In genomic region chr4:145034506-145035243, GRCm38 (mm10) we compare ENCODE assay signal across 7 mouse cellular contexts.
A peak's percentile ranks its signal among the peaks of the same experiment; 100 is the strongest.
DNase-seq lines count a peak whose midpoint lies in the region; ATAC-seq and TF ChIP-seq lines count a peak whose summit lies in the region.

No protein-coding gene starts in this region.

- H3K79me2 ChIP-seq in MEL (ENCODE audit: control insufficient read depth, insufficient read depth, low read length, poor library complexity) = no peaks in the 10 kb centered on the region

- DNase-seq in 416B (ENCODE audit: low read depth) (peak; percentile 30), MEL (ENCODE audit: low read depth, low spot score) (peak; percentile 66)
- DNase-seq in gastrocnemius, postnatal 14 days = peak; percentile 53
- DNase-seq in kidney, adult 9 months = peak; percentile 92
- peak; percentile 85 for DNase-seq in neural tube, embryonic 11.5 days (ENCODE audit: low spot score)
- no peak for DNase-seq in frontal cortex, postnatal 25 days (ENCODE audit: low spot score in 2 of 2)
- DNase-seq in right cerebral cortex, postnatal 10 days (ENCODE audit: low spot score in 2 of 2) = no peak

- WGBS in neural tube, embryonic 11.5 days = 5% methylated on average over 11 of the region's 11 CpGs

- TF ChIP-seq RAD21 in MEL (IDR thresholded peaks at IDR 0.05; ENCODE audit: low read depth, low read length) = no peak

- H3K9me3 ChIP-seq in MEL (replicated peaks; ENCODE audit: insufficient read depth, low read length) = no peaks in the 10 kb centered on the region
- H3K9me3 ChIP-seq in neural tube, embryonic 11.5 days (ENCODE audit: control insufficient read depth, low read length) = no peaks in the 10 kb centered on the region

- H3K27ac ChIP-seq in MEL (ENCODE audit: control insufficient read depth, low read depth, low read length) = peak overlapping the region; percentile 54
- peak overlapping the region; percentile 68 for H3K27ac ChIP-seq in neural tube, embryonic 11.5 days (ENCODE audit: low read depth, low read length)

- intact Hi-C loops in gastrocnemius, postnatal 14 days (cut with DNase I; ENCODE audit: low total_unique reads) = no loop called here

- H3K27me3 ChIP-seq in MEL (ENCODE audit: control insufficient read depth in 1 of 2, insufficient read depth in 2 of 2, low read length in 2 of 2) = no peaks in the 10 kb centered on the region
- H3K27me3 ChIP-seq in neural tube, embryonic 11.5 days (ENCODE audit: control insufficient read depth, insufficient read depth, low read length) = no peaks in the 10 kb centered on the region

- no peak overlapping the region for H3K9ac ChIP-seq in MEL (ENCODE audit: control insufficient read depth, low read depth, low read length, poor library complexity, severe bottlenecking)
- no peak overlapping the region for H3K9ac ChIP-seq in neural tube, embryonic 11.5 days (ENCODE audit: low read length)

- H3K36me3 ChIP-seq in MEL (ENCODE audit: control insufficient read depth in 1 of 2, insufficient read depth in 2 of 2, low read length in 2 of 2) = peaks cover 1 to 26% of the 10 kb centered on the region in 2 experiments
- H3K36me3 ChIP-seq in neural tube, embryonic 11.5 days (ENCODE audit: control insufficient read depth, insufficient read depth, low read length) = no peaks in the 10 kb centered on the region

- TF ChIP-seq CTCF in MEL (IDR thresholded peaks at IDR 0.05 in 2 of 3, conservative IDR thresholded peaks at IDR 0.05 in 1 of 3; ENCODE audit: control insufficient read depth in 1 of 3, insufficient read depth in 1 of 3, low read depth in 2 of 3, low read length in 3 of 3, poor library complexity in 1 of 3, severe bottlenecking in 1 of 3) = no peak

- peak overlapping the region in 1 of 2 experiments; percentile 13; a peak in 1 of 4 replicates for H3K4me3 ChIP-seq in MEL (ENCODE audit: control insufficient read depth in 1 of 2, insufficient read depth in 1 of 2, low read depth in 2 of 2, low read length in 2 of 2)
- no peak overlapping the region for H3K4me3 ChIP-seq in neural tube, embryonic 11.5 days (ENCODE audit: low read depth, low read length)

- H3K4me1 ChIP-seq in MEL (ENCODE audit: control insufficient read depth in 1 of 2, insufficient read depth in 2 of 2, low read length in 2 of 2) = peaks cover 15 to 33% of the 10 kb centered on the region in 2 experiments
- H3K4me1 ChIP-seq in neural tube, embryonic 11.5 days (ENCODE audit: control insufficient read depth, insufficient read depth, low read length) = peaks cover 28% of the 10 kb centered on the region

- ATAC-seq in neural tube, embryonic 11.5 days (ENCODE audit: insufficient read depth, low FRiP score, low TSS enrichment) = peak; percentile 88

- TF ChIP-seq POLR2A in MEL (IDR thresholded peaks at IDR 0.05; ENCODE audit: control insufficient read depth in 1 of 2, insufficient read depth in 1 of 2, low read depth in 1 of 2, low read length in 2 of 2, poor library complexity in 1 of 2) = no peak

- H3K4me2 ChIP-seq in neural tube, embryonic 11.5 days (ENCODE audit: low read depth) = no peak overlapping the region

- peak; percentile 85 to 92 for TF ChIP-seq EP300 in MEL (IDR thresholded peaks at IDR 0.05; ENCODE audit: low read depth in 1 of 2, low read length in 2 of 2)

TF ChIP-seq in MEL, 35 proteins besides CTCF, POLR2A, EP300 and RAD21:
- no peak for TF ChIP-seq ELF1 (IDR thresholded peaks at IDR 0.05; ENCODE audit: low read depth, low read length)
- no peak for TF ChIP-seq CHD2 (IDR thresholded peaks at IDR 0.05; ENCODE audit: low read length)
- TF ChIP-seq CHD1 (IDR thresholded peaks at IDR 0.05; ENCODE audit: low read depth, low read length) = no peak
- TF ChIP-seq JUND (IDR thresholded peaks at IDR 0.05; ENCODE audit: low read depth, low read length) = no peak
- peak; percentile 79 for TF ChIP-seq MAZ (IDR thresholded peaks at IDR 0.05; ENCODE audit: low read depth, low read length)
- peak; percentile 5; the same call in 1 of the 2 replicates for TF ChIP-seq BHLHE40 (IDR thresholded peaks at IDR 0.05; ENCODE audit: borderline replicate concordance, low read depth, low read length)
- TF ChIP-seq MYB (IDR thresholded peaks at IDR 0.05; ENCODE audit: low read depth, low read length) = peak; percentile 15; the same call in 1 of the 2 replicates
- no peak for TF ChIP-seq HCFC1 (IDR thresholded peaks at IDR 0.05; ENCODE audit: low read depth, low read length)
- TF ChIP-seq NELFE (IDR thresholded peaks at IDR 0.05; ENCODE audit: low read depth, low read length) = no peak
- peak; percentile 87 for TF ChIP-seq ETS1 (IDR thresholded peaks at IDR 0.05; ENCODE audit: low read depth, low read length)
- no peak for TF ChIP-seq MYC (IDR thresholded peaks at IDR 0.05; ENCODE audit: low read depth, low read length)
- TF ChIP-seq KAT2A (conservative IDR thresholded peaks at IDR 0.05; ENCODE audit: low read depth, low read length) = no peak
- peak; percentile 89 for TF ChIP-seq TAL1 (IDR thresholded peaks at IDR 0.05; ENCODE audit: low read length)
- no peak; the same call in 1 of the 2 replicates for TF ChIP-seq MXI1 (IDR thresholded peaks at IDR 0.05; ENCODE audit: low read depth, low read length)
- 0 out of 2 replicates have a peak, but pooled peaks have one; percentile 38 for TF ChIP-seq SIN3A (IDR thresholded peaks at IDR 0.05; ENCODE audit: low read length)
- no peak for TF ChIP-seq ZNF384 (IDR thresholded peaks at IDR 0.05; ENCODE audit: low read depth, low read length)
- TF ChIP-seq USF1 (IDR thresholded peaks at IDR 0.05; ENCODE audit: low read depth, low read length) = no peak
- TF ChIP-seq RCOR1 (IDR thresholded peaks at IDR 0.05; ENCODE audit: low read depth, low read length) = peak; percentile 70; the same call in 1 of the 2 replicates
- TF ChIP-seq USF2 (IDR thresholded peaks at IDR 0.05; ENCODE audit: borderline replicate concordance in 1 of 2, insufficient read depth in 1 of 2, low read depth in 1 of 2, low read length in 2 of 2) = no peak
- TF ChIP-seq TCF12 (IDR thresholded peaks at IDR 0.05; ENCODE audit: low read depth, low read length) = peak; percentile 98
- TF ChIP-seq GATA1 (IDR thresholded peaks at IDR 0.05; ENCODE audit: low read depth, low read length) = peak; percentile 89
- TF ChIP-seq GABPA (IDR thresholded peaks at IDR 0.05; ENCODE audit: low read depth, low read length) = no peak
- TF ChIP-seq MAX (IDR thresholded peaks at IDR 0.05; ENCODE audit: low read length) = no peak

Comparison
In these comparisons a context has a peak if more than half of its experiments do, and no peak if none do; other contexts are left out.
1. DNase-seq: peak in 416B (single experiment), MEL (single experiment), gastrocnemius, postnatal 14 days (single experiment), kidney, adult 9 months (single experiment) and neural tube, embryonic 11.5 days (single experiment); none in frontal cortex, postnatal 25 days (0 of 2) and right cerebral cortex, postnatal 10 days (0 of 2).